Mouse (Mus musculus) stomach, postnatal 0 days (tissue): Measurements from ENCODE around the gene Gm17949.

Experiments
- CTCF ChIP-seq: IDR thresholded peaks from 2 replicates; pipeline ENCODE4 v1.5.1; 2016; ENCODE audit warnings: antibody characterized with exemption, low read depth, mild to moderate bottlenecking, moderate library complexity
- EP300 ChIP-seq: optimal IDR thresholded peaks from 2 replicates; pipeline ENCODE3; 2016; ENCODE audit warnings: antibody characterized with exemption

- TF ChIP-seq EP300 (no peak), CTCF (no peak)
Observed at GRCm38 (mm10) chr17:56996506-56996905, 14.8 kb upstream of the Gm17949 start.
